Mouse (Mus musculus) embryonic facial prominence, embryonic 11.5 days (tissue): ENCODE measurements around the gene Hadha. TPM values are rescaled to one million over a fixed set of nuclear protein-coding genes. Genes with fewer than 3 reads are reported as not detected.

ENCODE experiments used
- ATAC-seq: fragments of 200-750 bp; cut with Nextera tagmentation; replicated peaks from 2 replicates; pipeline ENCODE4 v1.8.0; 2017; ENCODE audit warnings: low read depth; ENCODE audit not compliant: insufficient number of reproducible peaks, low FRiP score, low TSS enrichment
- DNase-seq: peaks from one replicate; pipeline ENCODE4 v3.0.0-alpha.2; 2015; ENCODE audit warnings: low spot score
- H3K27ac ChIP-seq: fragments of 300-500 bp; sonication (generic); replicated peaks from 2 replicates; pipeline ENCODE4 v1.5.1; 2014; ENCODE audit warnings: mild to moderate bottlenecking, low read depth, low read length, control low read depth
- H3K27me3 ChIP-seq: fragments of 300-500 bp; sonication (generic); 2 replicates; pipeline ENCODE4 v1.6.1; 2014; ENCODE audit warnings: mild to moderate bottlenecking, low read length, moderate library complexity, mixed read lengths; ENCODE audit not compliant: control insufficient read depth, insufficient read depth
- H3K36me3 ChIP-seq: fragments of 300-500 bp; sonication (generic); replicated peaks from 2 replicates; pipeline ENCODE4 v1.6.1; 2014; ENCODE audit warnings: low read depth, mild to moderate bottlenecking, low read length, moderate library complexity, mixed read lengths; ENCODE audit not compliant: control insufficient read depth, insufficient read depth
- H3K4me1 ChIP-seq: fragments of 300-500 bp; sonication (generic); 2 replicates; pipeline ENCODE4 v1.6.1; 2014; ENCODE audit warnings: low read length, mixed read lengths; ENCODE audit not compliant: control insufficient read depth, insufficient read depth
- H3K4me2 ChIP-seq: fragments of 300-500 bp; sonication (generic); 2 replicates; pipeline ENCODE4 v1.6.1; 2014; ENCODE audit warnings: low read depth, mild to moderate bottlenecking, control low read depth, low read length, moderate library complexity
- H3K4me3 ChIP-seq: fragments of 300-500 bp; sonication (generic); 2 replicates; pipeline ENCODE4 v1.5.1; 2014; ENCODE audit warnings: low read depth, low read length, control low read depth
- H3K9ac ChIP-seq: fragments of 300-500 bp; sonication (generic); replicated peaks from 2 replicates; pipeline ENCODE4 v1.6.1; 2014; ENCODE audit warnings: mild to moderate bottlenecking, control low read depth, low read length
- H3K9me3 ChIP-seq: fragments of 300-500 bp; sonication (generic); replicated peaks from 2 replicates; pipeline ENCODE4 v1.6.1; 2016; ENCODE audit warnings: mild to moderate bottlenecking, low read length, inconsistent platforms, mixed read lengths; ENCODE audit not compliant: control insufficient read depth
- WGBS: fragments of 180-500 bp; shearing (Covaris S2); extraction: QIAGEN DNeasy Blood & Tissue Kit; methylation state at CpG from one replicate; pipeline ENCODE4 v1.1.7; 2014; 5-methylcytosine and 5-hydroxymethylcytosine counted together
- polyA plus RNA-seq: library from polyadenylated mRNA; unstranded; fragments of >200 nt; fragmentation: Nextera tagmentation; extraction: Ambion mirVana; gene quantifications from 2 replicates; pipeline ENCODE4 v1.2.1, GENCODE M21; 2014

Gene Hadha
- polyA plus RNA-seq, 1 experiment from 2014 or later = 101 TPM

GRCm38 (mm10) chr5:30148133-30148920, 6.6 kb downstream of the Hadha start:
- Histone ChIP-seq H3K9me3 (no peaks in the 10 kb centered on the region), H3K27me3 (no peaks in the 10 kb centered on the region), H3K9ac (no peak overlapping the region), H3K4me1 (no peaks in the 10 kb centered on the region), H3K36me3 (no peaks in the 10 kb centered on the region; the same call in 1 of the 2 replicates), H3K4me3 (no peak overlapping the region), H3K4me2 (no peak overlapping the region), H3K27ac (no peak overlapping the region)
- 87% methylated on average over 5 of the region's 5 CpGs for WGBS
- no peak for ATAC-seq
- no peak for DNase-seq

DNA sequence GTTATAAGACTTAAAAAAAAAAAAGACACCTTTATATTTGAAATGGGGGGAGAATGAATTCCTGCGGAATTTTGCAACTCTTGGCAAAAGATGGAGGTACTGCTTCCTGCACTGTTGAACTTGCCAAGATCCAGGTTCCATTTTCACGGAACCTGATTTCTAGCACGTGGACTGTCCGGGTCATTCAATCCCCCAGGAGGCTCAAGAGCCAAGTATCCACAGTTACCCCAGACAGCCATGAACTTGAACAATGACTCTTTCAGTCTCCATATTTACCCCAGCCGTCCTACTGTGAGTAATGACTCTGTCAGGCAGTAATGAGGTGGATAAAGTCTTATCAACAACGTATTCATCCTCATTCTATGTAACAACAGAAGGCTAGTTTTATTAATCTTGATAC, 8.4 kb downstream of the Hadha start:
- Histone ChIP-seq H3K36me3 (no peaks in the 10 kb centered on the region; the same call in none of the 2 replicates), H3K4me2 (no peak overlapping the region), H3K27me3 (no peaks in the 10 kb centered on the region), H3K4me3 (no peak overlapping the region), H3K27ac (no peak overlapping the region), H3K9ac (no peak overlapping the region), H3K4me1 (no peaks in the 10 kb centered on the region), H3K9me3 (no peaks in the 10 kb centered on the region)
- ATAC-seq (no peak), DNase-seq (no peak)
- WGBS = 91% methylated on average over 6 of the region's 6 CpGs

GRCm38 (mm10) chr5:30138193-30138592, 16.8 kb downstream of the Hadha start:
- DNase-seq = no peak

GRCm38 (mm10) chr5:30137271-30137670, 17.7 kb downstream of the Hadha start:
- DNase-seq = no peak
- no peak for ATAC-seq
- peaks cover 4% of the 10 kb centered on the region; the same call in 1 of the 2 replicates for H3K36me3 ChIP-seq
- WGBS = 94% methylated on average over 9 of the region's 9 CpGs
- H3K4me3 ChIP-seq = no peak overlapping the region
- H3K27ac ChIP-seq = no peak overlapping the region
- H3K4me2 ChIP-seq = no peak overlapping the region
- H3K27me3 ChIP-seq = no peaks in the 10 kb centered on the region
- H3K9me3 ChIP-seq = no peaks in the 10 kb centered on the region
- no peaks in the 10 kb centered on the region for H3K4me1 ChIP-seq
- no peak overlapping the region for H3K9ac ChIP-seq

More at GRCm38 (mm10) chr5:30138193-30138592, 16.8 kb downstream of the Hadha start:
- Histone ChIP-seq H3K36me3 (peaks cover 2% of the 10 kb centered on the region), H3K9ac (no peak overlapping the region), H3K4me3 (no peak overlapping the region), H3K4me1 (no peaks in the 10 kb centered on the region), H3K9me3 (no peaks in the 10 kb centered on the region), H3K27ac (no peak overlapping the region), H3K4me2 (no peak overlapping the region), H3K27me3 (no peaks in the 10 kb centered on the region)
- WGBS = 89% methylated on average over 4 of the region's 4 CpGs
- no peak for ATAC-seq

GRCm38 (mm10) chr5:30135711-30136231, 19.2 kb downstream of the Hadha start:
- DNase-seq (no peak), ATAC-seq (no peak)
- Histone ChIP-seq H3K9me3 (no peaks in the 10 kb centered on the region), H3K36me3 (peaks cover 2% of the 10 kb centered on the region; the same call in 1 of the 2 replicates), H3K27me3 (no peaks in the 10 kb centered on the region), H3K4me2 (no peak overlapping the region), H3K4me1 (no peaks in the 10 kb centered on the region), H3K9ac (no peak overlapping the region), H3K4me3 (no peak overlapping the region), H3K27ac (no peak overlapping the region)
- 88% methylated on average over 11 of the region's 11 CpGs for WGBS

DNA sequence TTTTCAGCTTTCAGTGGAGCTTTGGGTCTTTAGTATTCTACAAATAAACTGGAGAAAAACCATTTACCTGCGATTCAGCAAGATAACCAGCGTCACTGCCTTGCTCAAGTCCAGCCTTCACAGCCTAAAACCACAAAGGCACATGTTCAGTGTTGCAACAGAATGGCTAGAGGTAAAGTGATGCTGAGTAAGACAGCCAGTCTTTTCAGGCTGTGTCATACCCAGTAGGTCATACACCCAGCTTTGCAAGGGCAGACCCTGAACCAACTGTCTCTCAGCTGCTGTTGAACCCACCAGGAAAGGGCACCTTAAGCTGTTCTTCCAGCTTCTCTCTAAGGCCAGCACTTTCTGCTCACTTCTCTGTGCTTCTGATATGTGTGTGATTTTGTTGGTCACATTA, 22.8 kb downstream of the Hadha start:
- Histone ChIP-seq H3K4me2 (no peak overlapping the region), H3K4me3 (no peak overlapping the region), H3K9me3 (no peaks in the 10 kb centered on the region), H3K27me3 (no peaks in the 10 kb centered on the region), H3K4me1 (no peaks in the 10 kb centered on the region), H3K9ac (no peak overlapping the region), H3K36me3 (peaks cover 6% of the 10 kb centered on the region), H3K27ac (no peak overlapping the region)
- DNase-seq (no peak), ATAC-seq (no peak)
- 96% methylated on average over 2 of the region's 2 CpGs for WGBS

GRCm38 (mm10) chr5:30131246-30131645, 23.7 kb downstream of the Hadha start:
- Histone ChIP-seq H3K27me3 (no peaks in the 10 kb centered on the region), H3K27ac (no peak overlapping the region), H3K4me3 (no peak overlapping the region), H3K9me3 (no peaks in the 10 kb centered on the region), H3K4me2 (no peak overlapping the region), H3K36me3 (peaks cover 6% of the 10 kb centered on the region), H3K4me1 (no peaks in the 10 kb centered on the region), H3K9ac (no peak overlapping the region)
- 87% methylated on average over 4 of the region's 4 CpGs for WGBS
- no peak for DNase-seq
- ATAC-seq = no peak

DNA sequence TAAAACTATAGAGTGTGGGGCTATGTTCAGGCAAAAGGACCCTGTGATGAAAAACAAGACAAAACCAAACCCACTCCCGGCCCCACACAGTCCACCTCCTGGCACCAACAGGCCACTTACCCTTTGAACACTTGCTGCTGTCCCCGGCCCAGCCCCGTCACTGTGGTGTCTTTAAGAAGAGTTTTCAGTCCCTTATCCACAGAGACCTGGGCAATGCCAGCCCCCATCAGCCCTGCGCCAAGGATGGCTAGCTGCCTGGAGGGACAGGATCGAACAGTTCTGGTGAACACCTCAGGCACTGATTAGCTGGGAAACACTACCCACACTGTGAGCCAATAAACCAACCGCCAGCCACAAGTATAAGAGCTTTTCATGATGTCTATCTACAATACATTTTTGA, 26.3 kb downstream of the Hadha start:
- Histone ChIP-seq H3K9ac (no peak overlapping the region), H3K27me3 (no peaks in the 10 kb centered on the region), H3K9me3 (no peaks in the 10 kb centered on the region), H3K4me1 (no peaks in the 10 kb centered on the region), H3K4me3 (no peak overlapping the region), H3K36me3 (peaks cover 9% of the 10 kb centered on the region), H3K27ac (no peak overlapping the region), H3K4me2 (no peak overlapping the region)
- DNase-seq (no peak), ATAC-seq (no peak)
- WGBS = 93% methylated on average over 6 of the region's 6 CpGs
